22 mouse cellular contexts compared by ENCODE assay signal in the genomic region with DNA sequence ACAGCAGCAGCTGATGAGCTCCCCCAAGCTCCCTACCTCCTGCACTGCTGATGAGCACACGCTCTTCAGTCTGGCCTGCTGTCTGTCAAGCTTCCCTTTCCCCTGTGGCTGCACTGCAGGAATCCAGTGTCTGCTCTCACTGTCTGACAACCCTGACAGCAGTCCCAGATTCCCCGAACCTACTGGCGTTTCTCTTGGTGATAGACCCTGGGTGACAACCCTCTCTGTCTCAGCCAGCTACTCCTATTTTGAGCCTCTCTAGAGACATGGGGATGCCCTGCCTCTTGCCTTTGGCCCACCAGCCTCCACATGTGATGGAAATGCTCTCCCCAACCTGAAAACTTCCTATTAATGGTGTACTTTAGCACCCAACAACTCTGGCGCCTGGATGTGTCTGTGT. TPM values are rescaled to one million over a fixed set of nuclear protein-coding genes. Genes with fewer than 3 reads are reported as not detected.
A peak's percentile ranks its signal among the peaks of the same experiment; 100 is the strongest.
DNase-seq lines count a peak whose midpoint lies in the region; ATAC-seq and TF ChIP-seq lines count a peak whose summit lies in the region.
"Had no signal": no experiment of that assay in that cellular context is flagged by ENCODE, and none has a peak within 500 bp of the region (broad histone marks: within the 10 kb centered on the region; RNA-seq: fewer than 3 reads in every experiment).

No protein-coding gene starts in this region.

- DNase-seq in gastrocnemius, postnatal 25 days = peak; percentile 17
- DNase-seq in gastrocnemius, postnatal 36 days = no peak
- DNase-seq in heart, postnatal 10 days = peak; percentile 14 to 19
- no peak for DNase-seq in heart, postnatal 36 days
- DNase-seq: adrenal gland, adult 8-10 months; adrenal gland, postnatal 36 days; cerebellum, adult 18-20 months; cerebellum, adult 9-10 months; cerebellum, postnatal 14 days; gastrocnemius, postnatal 10 days; kidney, adult 11 months; kidney, adult 8-10 months had no signal

- 0 out of 2 replicates have a peak, but pooled peaks have one; percentile 15 for ATAC-seq in megakaryocyte, adult 5-6 weeks (ENCODE audit: poor library complexity, severe bottlenecking)
- ATAC-seq: activated CD4-positive, CD25-positive, alpha-beta regulatory T cell, adult 4 months; forebrain, embryonic 15.5 days; intestine, embryonic 15.5 days had no signal

- intact Hi-C loops in gastrocnemius, postnatal 36 days (cut with DNase I) = no loop called here
- intact Hi-C loops in heart, postnatal 10 days (cut with DNase I) = no loop called here
- intact Hi-C loops in heart, postnatal 36 days (cut with DNase I) = no loop called here

- no peak for TF ChIP-seq CTCF in C2C12 (IDR thresholded peaks at IDR 0.05; ENCODE audit: control insufficient read depth, insufficient read depth, insufficient read length)

- peaks cover 46% of the 10 kb centered on the region for H3K36me3 ChIP-seq in C2C12 (ENCODE audit: control insufficient read depth, insufficient read depth)

- no peaks in the 10 kb centered on the region for H3K27me3 ChIP-seq in C2C12 (ENCODE audit: control insufficient read depth, insufficient read depth, insufficient read length)
- H3K27me3 ChIP-seq: embryonic facial prominence, embryonic 12.5 days; forebrain, embryonic 12.5 days; forebrain, embryonic 15.5 days; heart, embryonic 15.5 days; hindbrain, embryonic 15.5 days; intestine, embryonic 15.5 days had no signal

- peak overlapping the region; percentile 11 for H3K4me3 ChIP-seq in C2C12 (ENCODE audit: insufficient read depth, poor library complexity, severe bottlenecking)
- H3K4me3 ChIP-seq: embryonic facial prominence, embryonic 12.5 days; erythroblast, embryonic 14.5 days; forebrain, embryonic 12.5 days; forebrain, embryonic 15.5 days; heart, embryonic 15.5 days; hindbrain, embryonic 15.5 days; intestine, embryonic 15.5 days had no signal

- H3K79me2 ChIP-seq in C2C12 (ENCODE audit: control insufficient read depth, insufficient read depth) = no peaks in the 10 kb centered on the region

- no peak overlapping the region for H3ac ChIP-seq in C2C12 (ENCODE audit: control insufficient read depth, insufficient read length, low read depth)

- no peaks in the 10 kb centered on the region for H3K79me3 ChIP-seq in C2C12 (ENCODE audit: low read depth)

TF ChIP-seq in C2C12, 6 proteins besides CTCF, POLR2A, EP300 and RAD21:
- TF ChIP-seq FOSL1 (IDR thresholded peaks at IDR 0.05; ENCODE audit: insufficient read depth, low read length, poor library complexity, severe bottlenecking) = no peak
- TF ChIP-seq CEBPB (IDR thresholded peaks at IDR 0.05; ENCODE audit: low read depth) = no peak
- TF ChIP-seq MAX (IDR thresholded peaks at IDR 0.05) = no peak
- TF ChIP-seq MYOG (IDR thresholded peaks at IDR 0.05; ENCODE audit: control insufficient read depth, extremely low read depth, insufficient read length) = no peak
- no peak for TF ChIP-seq MYOD1 (IDR thresholded peaks at IDR 0.05; ENCODE audit: control insufficient read depth, insufficient read length, low read depth)
- no peak for TF ChIP-seq USF1 (IDR thresholded peaks at IDR 0.05; ENCODE audit: low read depth)
TF ChIP-seq in C2C12: peak in this region for 0.

RNA-seq across cellular contexts. Expression of a gene that starts 11.7 kb away (rescaled TPM):
- 10 to 100 TPM; 16.2 to 16.5 TPM for total RNA-seq in gastrocnemius, postnatal 25 days (2021)
- 10 to 100 TPM; 14.0 to 15.8 TPM for total RNA-seq in gastrocnemius, postnatal 36 days (2021)
- 10 to 100 TPM; 25.7 to 28.2 TPM for total RNA-seq in heart, postnatal 10 days (2021)
- 10 to 100 TPM; 20.6 to 22.1 TPM for total RNA-seq in heart, postnatal 36 days (2021)
- polyA plus RNA-seq in C2C12 (2012; fragmentation: generic; extraction: Trizol) = 14.7 TPM
- 21.2 and 22.2 TPM in 2 replicates for total RNA-seq in megakaryocyte, adult 5-6 weeks (2015)
- total RNA-seq in megakaryocyte, adult 5-6 weeks (2017) = 38.1 and 40.3 TPM in 2 replicates

RNA-seq across cellular contexts. Expression of a gene that starts 40.0 kb away (rescaled TPM):
- 1 to 10 TPM; 4.8 to 5.6 TPM for total RNA-seq in gastrocnemius, postnatal 25 days (2021)
- total RNA-seq in gastrocnemius, postnatal 36 days (2021) = 1 to 10 TPM; 5.0 to 5.8 TPM
- total RNA-seq in heart, postnatal 10 days (2021) = 10 to 100 TPM; 29.2 to 30.0 TPM
- total RNA-seq in heart, postnatal 36 days (2021) = 10 to 100 TPM; 14.3 to 17.2 TPM
- polyA plus RNA-seq in C2C12 (2012; fragmentation: generic; extraction: Trizol) = 22.6 TPM
- total RNA-seq in megakaryocyte, adult 5-6 weeks (2015) = 14.5 and 16.8 TPM in 2 replicates
- 2.3 and 4.6 TPM in 2 replicates for total RNA-seq in megakaryocyte, adult 5-6 weeks (2017)

Comparison
In these comparisons a context has a peak if more than half of its experiments do, and no peak if none do; other contexts are left out.
1. DNase-seq: peak in gastrocnemius, postnatal 25 days (single experiment) and heart, postnatal 10 days (2 of 2); none in gastrocnemius, postnatal 36 days (0 of 2) and heart, postnatal 36 days (0 of 2).